Mouse (Mus musculus) forebrain, embryonic 12.5 days (tissue): Measurements from ENCODE around the gene Chn1. TPM values are rescaled to one million over a fixed set of nuclear protein-coding genes. Genes with fewer than 3 reads are reported as not detected.
A peak's percentile ranks its signal among the peaks of the same experiment; 100 is the strongest.
"Not testable (repeated sequence)": the region's sequence is repeated elsewhere in the genome, so short reads cannot be mapped to it uniquely, and the experiment has no call there.

ENCODE experiments used
- ATAC-seq: fragments of 200-750 bp; cut with Nextera tagmentation; 2 replicates; pipeline ENCODE4 v1.8.0; 2017; ENCODE audit warnings: moderate TSS enrichment; ENCODE audit not compliant: low FRiP score
- H3K27ac ChIP-seq: fragments of 300-500 bp; sonication (generic); 2 replicates; pipeline ENCODE4 v1.5.1; 2016; ENCODE audit warnings: mild to moderate bottlenecking
- H3K27me3 ChIP-seq: fragments of 300-500 bp; sonication (generic); 2 replicates; pipeline ENCODE4 v1.6.1; 2016; ENCODE audit warnings: mild to moderate bottlenecking
- H3K36me3 ChIP-seq: fragments of 300-500 bp; sonication (generic); replicated peaks from 2 replicates; pipeline ENCODE4 v1.6.1; 2016; ENCODE audit warnings: mild to moderate bottlenecking
- H3K4me1 ChIP-seq: fragments of 300-500 bp; sonication (generic); 2 replicates; pipeline ENCODE4 v1.6.1; 2016
- H3K4me2 ChIP-seq: fragments of 300-500 bp; sonication (generic); 2 replicates; pipeline ENCODE4 v1.6.1; 2016; ENCODE audit warnings: mild to moderate bottlenecking, moderate library complexity
- H3K4me3 ChIP-seq: fragments of 300-500 bp; sonication (generic); replicated peaks from 2 replicates; pipeline ENCODE4 v1.5.1; 2016; ENCODE audit warnings: mild to moderate bottlenecking
- H3K9ac ChIP-seq: fragments of 300-500 bp; sonication (generic); 2 replicates; pipeline ENCODE4 v1.6.1; 2016; ENCODE audit warnings: mild to moderate bottlenecking
- H3K9me3 ChIP-seq: fragments of 300-500 bp; sonication (generic); 2 replicates; pipeline ENCODE4 v1.6.1; 2016
- WGBS: fragments of 180-500 bp; shearing (Covaris S2); methylation state at CpG from one replicate; pipeline ENCODE4 v1.1.7; 2016; 5-methylcytosine and 5-hydroxymethylcytosine counted together
- polyA plus RNA-seq: library from polyadenylated mRNA; unstranded; fragments of >200 nt; fragmentation: Nextera tagmentation; extraction: Ambion mirVana; gene quantifications from 2 replicates; pipeline ENCODE4 v1.2.1, GENCODE M21; 2016

The Chn1 gene
- polyA plus RNA-seq: 62.3 and 66.0 TPM in 2 replicates

DNA sequence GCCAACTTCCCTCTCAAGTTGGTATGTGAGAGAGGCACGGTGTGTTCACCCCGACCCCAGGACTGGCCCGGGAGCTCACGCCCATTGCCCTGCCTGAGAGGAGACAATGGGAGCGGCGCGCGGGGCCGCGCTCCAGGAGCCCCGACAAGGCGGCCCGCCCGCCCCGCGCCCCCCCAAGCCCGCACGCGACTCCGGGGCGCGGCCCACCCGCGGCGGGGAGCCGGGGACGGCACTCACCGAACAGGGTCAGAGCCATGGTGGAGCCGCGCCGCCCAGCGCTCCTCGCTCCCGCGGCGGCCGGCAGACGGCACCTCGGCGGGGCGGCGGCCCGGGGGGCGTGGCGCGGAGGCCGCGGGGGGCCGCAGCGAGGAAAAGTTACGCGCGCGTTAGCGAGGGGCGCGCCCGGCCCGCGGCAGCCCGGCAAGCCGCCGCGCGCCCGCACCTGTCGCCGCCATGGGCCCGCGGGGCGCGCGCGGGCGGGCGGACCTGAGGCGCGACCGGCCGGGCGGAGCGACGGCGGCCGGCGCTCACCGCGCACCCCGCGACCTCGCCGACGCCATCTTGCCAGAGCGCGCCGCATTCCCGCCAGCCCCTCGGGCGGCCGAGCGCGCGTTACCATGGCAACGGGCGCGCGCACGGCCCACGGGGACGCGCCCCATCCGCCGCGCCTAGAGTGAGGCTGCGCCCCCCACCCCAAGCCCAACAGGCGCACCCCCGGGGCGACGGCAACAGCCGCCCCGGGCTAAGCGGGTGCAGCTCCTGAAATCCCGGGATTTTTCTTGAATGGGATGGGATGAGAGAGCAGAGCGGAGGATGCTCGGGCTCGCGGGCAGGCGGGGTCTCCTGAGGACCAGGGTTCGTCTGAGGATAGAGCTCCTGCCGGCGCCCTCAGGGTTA, at the start of gene Chn1:
Chn1 (minus strand) TSS at position 561 of the 897 bp plus-strand sequence.
- Histone ChIP-seq H3K4me1 (peaks cover 54% of the 10 kb centered on the region), H3K9ac (peak within 1 kb of the TSS; percentile 96), H3K36me3 (no peaks in the 10 kb centered on the region), H3K9me3 (no peaks in the 10 kb centered on the region), H3K27ac (peak within 1 kb of the TSS; percentile 92), H3K4me2 (peak within 1 kb of the TSS; percentile 54), H3K27me3 (no peaks in the 10 kb centered on the region), H3K4me3 (peak within 1 kb of the TSS; percentile 90)
- WGBS: under 1% methylated on average over 119 of the region's 131 CpGs
- ATAC-seq: peak; percentile 95

GRCm38 (mm10) chr2:73818742-73819141, 43.6 kb upstream of the Chn1 start:
- no peak overlapping the region for H3K4me3 ChIP-seq
- no peaks in the 10 kb centered on the region for H3K9me3 ChIP-seq
- ATAC-seq: no peak
- H3K4me2 ChIP-seq: no peak overlapping the region
- H3K4me1 ChIP-seq: no peaks in the 10 kb centered on the region
- no peaks in the 10 kb centered on the region for H3K27me3 ChIP-seq
- H3K9ac ChIP-seq: no peak overlapping the region
- H3K36me3 ChIP-seq: peaks cover 22% of the 10 kb centered on the region
- no peak overlapping the region for H3K27ac ChIP-seq
- WGBS: 95% methylated on average over 4 of the region's 4 CpGs

- Histone ChIP-seq H3K9me3 (no peaks in the 10 kb centered on the region), H3K27ac (no peak overlapping the region), H3K4me3 (no peak overlapping the region), H3K4me2 (no peak overlapping the region), H3K36me3 (no peaks in the 10 kb centered on the region), H3K27me3 (0 out of 2 replicates have a peak, but pooled peaks cover 3% of the 10 kb centered on the region), H3K4me1 (no peaks in the 10 kb centered on the region), H3K9ac (no peak overlapping the region)
- ATAC-seq: no peak
- WGBS: 86% methylated on average over 8 of the region's 8 CpGs
These were observed 32.5 kb upstream of the Chn1 start for GRCm38 (mm10) chr2:73807609-73808008.

DNA sequence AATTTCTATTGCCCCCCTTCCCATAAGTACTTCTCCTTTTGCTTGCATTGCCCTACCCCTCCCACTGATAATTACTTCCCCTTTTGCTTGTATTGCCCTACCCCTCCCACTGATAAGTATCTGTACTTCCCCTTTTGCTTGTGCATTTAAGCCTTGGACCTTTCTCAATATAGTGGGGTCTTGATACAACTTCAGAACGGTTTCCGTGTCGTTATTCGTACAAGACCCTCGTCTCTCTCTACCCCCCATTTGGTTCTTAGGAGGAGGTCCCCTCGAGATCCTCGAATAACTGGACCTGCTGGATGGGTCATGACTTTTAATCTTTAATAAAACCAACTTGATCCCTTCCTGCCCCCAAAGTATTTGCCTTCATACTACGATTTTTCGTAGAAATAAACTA, 25.0 kb upstream of the Chn1 start:
- not testable (repeated sequence) for H3K27ac ChIP-seq, H3K4me3 ChIP-seq, H3K4me2 ChIP-seq, H3K9me3 ChIP-seq, H3K4me1 ChIP-seq, H3K36me3 ChIP-seq, H3K9ac ChIP-seq, H3K27me3 ChIP-seq, ATAC-seq
- WGBS: 94% methylated on average over 9 of the region's 9 CpGs

DNA sequence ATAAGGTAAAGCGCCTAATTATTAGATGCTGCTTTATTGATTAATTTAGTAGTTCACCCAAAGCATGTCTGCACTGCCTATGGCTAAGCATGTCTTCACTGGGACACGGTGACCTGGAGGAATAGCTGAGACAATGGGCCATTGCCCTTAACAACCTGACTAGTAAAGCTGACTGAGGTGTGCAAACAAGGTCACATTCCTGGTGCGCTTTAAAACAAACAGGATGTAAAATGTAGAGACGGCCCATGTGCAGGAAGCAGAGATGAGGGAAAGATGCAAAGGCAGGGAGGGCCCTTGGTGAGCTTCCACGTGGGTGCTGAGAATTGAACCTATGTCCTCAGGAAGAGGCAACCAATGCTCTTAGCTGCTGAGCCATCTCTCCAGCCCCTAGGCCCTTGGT, 23.6 kb upstream of the Chn1 start:
- ATAC-seq: no peak
- Histone ChIP-seq H3K4me1 (no peaks in the 10 kb centered on the region), H3K9ac (no peak overlapping the region), H3K27me3 (0 out of 2 replicates have a peak, but pooled peaks cover 3% of the 10 kb centered on the region), H3K27ac (peak overlapping the region; percentile 2; the same call in 1 of the 2 replicates), H3K36me3 (no peaks in the 10 kb centered on the region), H3K4me3 (no peak overlapping the region), H3K9me3 (no peaks in the 10 kb centered on the region), H3K4me2 (no peak overlapping the region)
- 79% methylated on average over 5 of the region's 5 CpGs for WGBS

- WGBS: 35% methylated on average over 4 of the region's 4 CpGs
These were observed 23.0 kb upstream of the Chn1 start for GRCm38 (mm10) chr2:73798136-73798535.

DNA sequence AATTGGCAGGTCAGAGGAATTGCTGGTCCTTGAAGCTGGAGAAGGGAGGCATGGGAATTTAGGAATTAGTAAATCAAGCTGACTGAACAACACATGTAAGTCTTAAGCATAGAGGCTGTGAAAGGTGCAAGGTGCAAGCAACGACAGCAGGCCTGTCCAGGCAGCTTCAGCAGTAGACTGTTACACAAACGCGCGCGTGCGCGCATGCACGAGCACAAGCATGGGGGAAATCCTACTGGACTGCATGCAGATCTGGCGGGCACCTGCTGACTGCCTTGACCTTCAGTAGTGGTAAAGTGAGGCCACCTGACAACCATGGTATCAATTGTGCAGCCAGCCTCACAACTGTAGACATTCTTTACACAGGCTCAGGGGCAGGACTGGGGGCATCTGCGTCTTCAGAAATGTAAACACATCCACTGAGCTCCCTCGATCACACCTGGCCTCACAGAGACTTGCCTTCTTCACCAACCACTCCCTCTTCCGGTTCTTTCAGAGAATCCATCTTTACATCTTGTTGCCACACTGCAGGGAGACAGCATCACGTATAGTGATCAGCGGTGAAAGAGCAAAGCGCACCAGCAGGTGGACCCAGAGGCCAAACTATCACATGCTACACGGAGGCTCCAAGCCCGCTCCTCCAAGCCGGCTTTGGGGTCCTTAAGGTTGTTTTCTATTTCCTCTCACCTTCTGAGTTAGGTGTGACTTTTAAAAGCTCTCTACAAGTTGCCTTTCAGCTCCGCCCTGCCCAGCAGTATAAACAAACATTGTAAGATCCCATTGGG, 16.9 kb upstream of the Chn1 start:
- no peaks in the 10 kb centered on the region for H3K36me3 ChIP-seq
- WGBS: 60% methylated on average over 19 of the region's 19 CpGs
- H3K4me1 ChIP-seq: no peaks in the 10 kb centered on the region
- no peak overlapping the region for H3K4me2 ChIP-seq
- H3K4me3 ChIP-seq: no peak overlapping the region
- no peaks in the 10 kb centered on the region for H3K27me3 ChIP-seq
- H3K9ac ChIP-seq: no peak overlapping the region
- H3K27ac ChIP-seq: no peak overlapping the region
- no peak for ATAC-seq
- no peaks in the 10 kb centered on the region for H3K9me3 ChIP-seq

More at GRCm38 (mm10) chr2:73798136-73798535, 23.0 kb upstream of the Chn1 start:
- Histone ChIP-seq H3K27ac (peak overlapping the region; percentile 2; the same call in 1 of the 2 replicates), H3K4me3 (no peak overlapping the region), H3K27me3 (no peaks in the 10 kb centered on the region), H3K4me1 (no peaks in the 10 kb centered on the region), H3K36me3 (no peaks in the 10 kb centered on the region), H3K9me3 (no peaks in the 10 kb centered on the region), H3K4me2 (no peak overlapping the region), H3K9ac (no peak overlapping the region)
- no peak; the same call in 1 of the 2 replicates for ATAC-seq

DNA sequence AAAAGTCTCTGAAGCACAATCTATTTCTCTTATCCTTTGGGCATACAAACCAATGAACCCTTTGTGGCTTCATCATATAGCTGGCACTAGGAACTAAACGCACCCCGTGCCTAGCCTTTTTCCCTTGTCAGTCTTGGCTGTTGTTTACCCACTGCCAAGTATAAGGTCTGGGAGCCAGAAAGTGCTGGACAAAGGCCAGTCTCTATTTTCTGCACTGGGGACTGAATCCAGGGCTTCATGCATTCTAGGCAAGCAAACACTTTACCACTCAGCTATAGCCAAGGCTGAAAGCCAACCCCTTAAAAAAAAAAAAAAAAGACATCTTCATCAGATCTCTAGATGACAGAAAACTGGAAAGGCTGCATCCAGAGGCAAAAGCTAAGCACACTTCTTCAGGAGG, 15.2 kb upstream of the Chn1 start:
- Histone ChIP-seq H3K27me3 (no peaks in the 10 kb centered on the region), H3K4me2 (no peak overlapping the region), H3K9me3 (no peaks in the 10 kb centered on the region), H3K27ac (no peak overlapping the region), H3K4me1 (no peaks in the 10 kb centered on the region), H3K4me3 (no peak overlapping the region), H3K9ac (no peak overlapping the region), H3K36me3 (no peaks in the 10 kb centered on the region)
- 86% methylated on average over 2 of the region's 2 CpGs for WGBS
- ATAC-seq: no peak

GRCm38 (mm10) chr2:73788395-73788794, 13.2 kb upstream of the Chn1 start:
- Histone ChIP-seq H3K9me3 (no peaks in the 10 kb centered on the region), H3K4me2 (no peak overlapping the region), H3K4me1 (no peaks in the 10 kb centered on the region), H3K36me3 (no peaks in the 10 kb centered on the region), H3K27ac (no peak overlapping the region), H3K4me3 (no peak overlapping the region), H3K9ac (no peak overlapping the region), H3K27me3 (no peaks in the 10 kb centered on the region)
- WGBS: 85% methylated on average over 6 of the region's 6 CpGs
- no peak for ATAC-seq

- 56% methylated on average over 9 of the region's 9 CpGs for WGBS
- no peak for ATAC-seq
- H3K27ac ChIP-seq: no peak overlapping the region
- H3K4me2 ChIP-seq: no peak overlapping the region
- H3K9ac ChIP-seq: no peak overlapping the region
- no peaks in the 10 kb centered on the region for H3K9me3 ChIP-seq
- H3K4me1 ChIP-seq: peaks cover 22% of the 10 kb centered on the region
- H3K36me3 ChIP-seq: no peaks in the 10 kb centered on the region
- no peaks in the 10 kb centered on the region for H3K27me3 ChIP-seq
- H3K4me3 ChIP-seq: no peak overlapping the region
These were observed 7.3 kb upstream of the Chn1 start for GRCm38 (mm10) chr2:73782371-73782905.

GRCm38 (mm10) chr2:73780321-73781010, 5.3 kb upstream of the Chn1 start:
- ATAC-seq: no peak
- Histone ChIP-seq H3K27me3 (no peaks in the 10 kb centered on the region), H3K9me3 (no peaks in the 10 kb centered on the region), H3K4me2 (0 out of 2 replicates have a peak overlapping the region, but pooled peaks have one; percentile 0), H3K9ac (no peak overlapping the region), H3K36me3 (no peaks in the 10 kb centered on the region), H3K27ac (peak overlapping the region; percentile 32; the same call in 1 of the 2 replicates), H3K4me1 (peaks cover 34% of the 10 kb centered on the region), H3K4me3 (no peak overlapping the region)
- 80% methylated on average over 14 of the region's 14 CpGs for WGBS
